Comparison of ENCODE assay signal across 22 mouse cellular contexts in the genomic region with DNA sequence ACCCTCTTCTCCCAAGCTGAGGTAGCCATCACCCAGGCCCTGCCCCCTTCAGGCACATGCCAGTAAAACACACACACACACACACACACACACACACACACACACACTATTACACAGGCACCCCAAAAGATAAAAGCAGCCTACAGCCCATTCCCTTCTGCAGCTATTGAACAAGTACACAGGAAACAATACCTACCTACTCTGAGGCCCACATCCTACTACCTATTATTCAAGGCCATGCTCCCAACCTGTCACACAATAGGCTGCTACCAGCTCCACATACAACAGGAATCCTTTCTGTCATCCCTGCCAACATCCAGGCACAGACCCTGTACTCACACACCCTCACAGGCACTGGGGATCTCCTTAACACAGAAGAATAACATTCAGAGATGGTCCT. TPM values are rescaled to one million over a fixed set of nuclear protein-coding genes. Genes with fewer than 3 reads are reported as not detected.
DNase-seq lines count a peak whose midpoint lies in the region; ATAC-seq and TF ChIP-seq lines count a peak whose summit lies in the region.
"Had no signal": no experiment of that assay in that cellular context is flagged by ENCODE, and none has a peak within 500 bp of the region (broad histone marks: within the 10 kb centered on the region; RNA-seq: fewer than 3 reads in every experiment).

No protein-coding gene starts in this region.

- no peaks in the 10 kb centered on the region for H3K9me3 ChIP-seq in kidney, postnatal 0 days (replicated peaks; ENCODE audit: low read length)
- H3K9me3 ChIP-seq in kidney, embryonic 16.5 days (ENCODE audit: low read length): no peaks in the 10 kb centered on the region
- H3K9me3 ChIP-seq in neural tube, embryonic 12.5 days: no peaks in the 10 kb centered on the region
- no peaks in the 10 kb centered on the region for H3K9me3 ChIP-seq in E14TG2a.4 (ENCODE audit: low read length)
- no peaks in the 10 kb centered on the region for H3K9me3 ChIP-seq in limb, embryonic 10.5 days (replicated peaks)
- H3K9me3 ChIP-seq: liver, embryonic 12.5 days had no signal

- H3K36me3 ChIP-seq in kidney, postnatal 0 days (ENCODE audit: insufficient read depth, low read length): peaks cover 17% of the 10 kb centered on the region
- peaks cover 7% of the 10 kb centered on the region; the same call in 1 of the 2 replicates for H3K36me3 ChIP-seq in kidney, embryonic 16.5 days (ENCODE audit: insufficient read depth, low read length)
- H3K36me3 ChIP-seq in neural tube, embryonic 12.5 days: peaks cover 14% of the 10 kb centered on the region
- H3K36me3 ChIP-seq in E14TG2a.4 (ENCODE audit: insufficient read depth, low read length): peaks cover 91% of the 10 kb centered on the region
- H3K36me3 ChIP-seq in limb, embryonic 10.5 days: peaks cover 32% of the 10 kb centered on the region

- no peak for ATAC-seq in kidney, postnatal 0 days (replicated peaks; ENCODE audit: low FRiP score, low read depth)
- ATAC-seq in kidney, embryonic 16.5 days (ENCODE audit: low FRiP score, low TSS enrichment): no peak
- ATAC-seq in neural tube, embryonic 12.5 days (ENCODE audit: low FRiP score, low read depth): no peak
- ATAC-seq: forebrain, postnatal 0 days; hindbrain, postnatal 0 days; intestine, postnatal 0 days; liver, embryonic 12.5 days had no signal

- intact Hi-C loops in left cerebral cortex, postnatal 10 days (cut with DNase I): no loop called here

- no peak for TF ChIP-seq CTCF in kidney, postnatal 0 days (IDR thresholded peaks at IDR 0.05; ENCODE audit: low read depth)
- no peak for TF ChIP-seq CTCF in E14TG2a.4 (conservative IDR thresholded peaks at IDR 0.05; ENCODE audit: low read length)

- no peaks in the 10 kb centered on the region for H3K27me3 ChIP-seq in kidney, postnatal 0 days (ENCODE audit: insufficient read depth, low read length)
- H3K27me3 ChIP-seq in kidney, embryonic 16.5 days (ENCODE audit: insufficient read depth, low read length): no peaks in the 10 kb centered on the region
- no peaks in the 10 kb centered on the region for H3K27me3 ChIP-seq in neural tube, embryonic 12.5 days (replicated peaks)
- no peaks in the 10 kb centered on the region for H3K27me3 ChIP-seq in E14TG2a.4 (ENCODE audit: insufficient read depth, low read length)
- no peaks in the 10 kb centered on the region for H3K27me3 ChIP-seq in limb, embryonic 10.5 days (ENCODE audit: low read depth, poor library complexity, severe bottlenecking)
- H3K27me3 ChIP-seq: liver, embryonic 12.5 days had no signal

- no peak overlapping the region for H3K9ac ChIP-seq in kidney, postnatal 0 days (ENCODE audit: low read depth, low read length)
- H3K9ac ChIP-seq in kidney, embryonic 16.5 days (replicated peaks; ENCODE audit: low read length): no peak overlapping the region
- no peak overlapping the region for H3K9ac ChIP-seq in neural tube, embryonic 12.5 days
- H3K9ac ChIP-seq: forebrain, postnatal 0 days; liver, embryonic 12.5 days had no signal

- peak overlapping the region; percentile 64 for H3K27ac ChIP-seq in kidney, postnatal 0 days
- no peak overlapping the region; the same call in 1 of the 2 replicates for H3K27ac ChIP-seq in kidney, embryonic 16.5 days (ENCODE audit: low read length)
- H3K27ac ChIP-seq in neural tube, embryonic 12.5 days: no peak overlapping the region
- peak overlapping the region; percentile 0; the same call in 1 of the 2 replicates for H3K27ac ChIP-seq in limb, embryonic 10.5 days
- H3K27ac ChIP-seq: hindbrain, postnatal 0 days; liver, embryonic 12.5 days had no signal

- H3K4me1 ChIP-seq in kidney, postnatal 0 days (replicated peaks; ENCODE audit: insufficient read depth, low read length): peaks cover 48% of the 10 kb centered on the region
- H3K4me1 ChIP-seq in kidney, embryonic 16.5 days (ENCODE audit: insufficient read depth, low read length): peaks cover 64% of the 10 kb centered on the region
- peaks cover 48% of the 10 kb centered on the region for H3K4me1 ChIP-seq in neural tube, embryonic 12.5 days
- peaks cover 96% of the 10 kb centered on the region for H3K4me1 ChIP-seq in E14TG2a.4 (replicated peaks; ENCODE audit: low read depth, low read length)
- H3K4me1 ChIP-seq in limb, embryonic 10.5 days: peaks cover 69% of the 10 kb centered on the region

- no peak overlapping the region for H3K4me2 ChIP-seq in kidney, postnatal 0 days (ENCODE audit: low read length)
- no peak overlapping the region for H3K4me2 ChIP-seq in kidney, embryonic 16.5 days (replicated peaks; ENCODE audit: low read depth, low read length)
- H3K4me2 ChIP-seq in neural tube, embryonic 12.5 days (replicated peaks): 0 out of 2 replicates have a peak overlapping the region, but pooled peaks have one; percentile 1
- H3K4me2 ChIP-seq: liver, embryonic 12.5 days; midbrain, embryonic 11.5 days had no signal

- no peak for DNase-seq in kidney, postnatal 0 days (ENCODE audit: low spot score)
- DNase-seq in neural tube, embryonic 10.5 days (ENCODE audit: extremely low spot score, low spot score): no peak
- no peak for DNase-seq in limb, embryonic 10.5 days (ENCODE audit: low spot score)
- no peak for DNase-seq in left cerebral cortex, postnatal 10 days (ENCODE audit: extremely low spot score in 1 of 2, low spot score in 2 of 2)
- no peak for DNase-seq in lung, postnatal 10 days
- DNase-seq: adrenal gland, adult 2 months; cerebellum, adult 11 months; forebrain, postnatal 0 days; gastrocnemius, postnatal 25 days; heart, postnatal 36 days; kidney, postnatal 4 days; layer of hippocampus, adult 9-11 months; lung, adult 2 months; lung, postnatal 36 days; right cerebral cortex, postnatal 4 days had no signal

- no peak overlapping the region for H3K4me3 ChIP-seq in kidney, postnatal 0 days (replicated peaks; ENCODE audit: low read depth, low read length)
- H3K4me3 ChIP-seq in kidney, embryonic 16.5 days (ENCODE audit: low read length): no peak overlapping the region
- no peak overlapping the region for H3K4me3 ChIP-seq in neural tube, embryonic 12.5 days
- 0 out of 2 replicates have a peak overlapping the region, but pooled peaks have one; percentile 29 for H3K4me3 ChIP-seq in E14TG2a.4 (replicated peaks; ENCODE audit: low read length)
- H3K4me3 ChIP-seq in limb, embryonic 10.5 days: no peak overlapping the region
- H3K4me3 ChIP-seq: liver, embryonic 12.5 days had no signal

RNA-seq across cellular contexts. Expression of gene Ski, which starts 13.3 kb away (rescaled TPM):
- 15.5 TPM in 2 replicates for polyA plus RNA-seq in kidney, postnatal 0 days (2015; fragmentation: Nextera tagmentation; extraction: Ambion mirVana)
- polyA plus RNA-seq in kidney, embryonic 16.5 days (2015; fragmentation: Nextera tagmentation; extraction: Ambion mirVana): 14.5 and 15.9 TPM in 2 replicates
- polyA plus RNA-seq in neural tube, embryonic 12.5 days (2016; fragmentation: Nextera tagmentation; extraction: Ambion mirVana): 12.3 and 13.2 TPM in 2 replicates
- 9.6 and 10.6 TPM in 2 replicates for polyA plus RNA-seq in limb, embryonic 10.5 days (2016; fragmentation: Nextera tagmentation; extraction: Ambion mirVana)
- 100 to 1,000 TPM; 108 to 111 TPM for total RNA-seq in left cerebral cortex, postnatal 10 days (2021)

RNA-seq across cellular contexts. Expression of gene Faap20, which starts 40.5 kb away (rescaled TPM):
- 77.2 and 80.0 TPM in 2 replicates for polyA plus RNA-seq in kidney, postnatal 0 days (2015; fragmentation: Nextera tagmentation; extraction: Ambion mirVana)
- polyA plus RNA-seq in kidney, embryonic 16.5 days (2015; fragmentation: Nextera tagmentation; extraction: Ambion mirVana): 77.4 and 77.8 TPM in 2 replicates
- polyA plus RNA-seq in neural tube, embryonic 12.5 days (2016; fragmentation: Nextera tagmentation; extraction: Ambion mirVana): 87.5 and 89.3 TPM in 2 replicates
- 104 and 107 TPM in 2 replicates for polyA plus RNA-seq in limb, embryonic 10.5 days (2016; fragmentation: Nextera tagmentation; extraction: Ambion mirVana)
- 10 to 100 TPM; 25.4 to 26.2 TPM for total RNA-seq in left cerebral cortex, postnatal 10 days (2021)

Comparison
In these comparisons a context has a peak if more than half of its experiments do, and no peak if none do; other contexts are left out.
1. H3K27ac ChIP-seq: peak in kidney, postnatal 0 days (single experiment) and limb, embryonic 10.5 days (single experiment); none in kidney, embryonic 16.5 days (single experiment) and neural tube, embryonic 12.5 days (single experiment).